Mouse (Mus musculus): Measurements from ENCODE around the gene Ndufaf8. TPM values are rescaled to one million over a fixed set of nuclear protein-coding genes. Genes with fewer than 3 reads are reported as not detected.
A peak's percentile ranks its signal among the peaks of the same experiment; 100 is the strongest.

Gene Ndufaf8
- total RNA-seq (2021) = 50.0 and 55.2 TPM in 2 replicates
- long read RNA-seq, experiment 1, transcript Ndufaf8-201 (3 exons, 781 nt) = major isoform, 57 of 70 reads
- long read RNA-seq, experiment 1, partial matches to known transcripts = 0 of 70 reads
- long read RNA-seq, experiment 1, other reads (novel, unspliced or antisense) = 11 of 70 reads
- long read RNA-seq, experiment 2, transcript Ndufaf8-203 (2 exons, 401 nt) = minor isoform, 7 of 87 reads
- long read RNA-seq, experiment 2, transcript Ndufaf8-201 (3 exons, 781 nt) = major isoform, 70 of 87 reads
- long read RNA-seq, experiment 2, partial matches to known transcripts = 10 of 87 reads
- long read RNA-seq, experiment 2, other reads (novel, unspliced or antisense) = 0 of 87 reads

DNA sequence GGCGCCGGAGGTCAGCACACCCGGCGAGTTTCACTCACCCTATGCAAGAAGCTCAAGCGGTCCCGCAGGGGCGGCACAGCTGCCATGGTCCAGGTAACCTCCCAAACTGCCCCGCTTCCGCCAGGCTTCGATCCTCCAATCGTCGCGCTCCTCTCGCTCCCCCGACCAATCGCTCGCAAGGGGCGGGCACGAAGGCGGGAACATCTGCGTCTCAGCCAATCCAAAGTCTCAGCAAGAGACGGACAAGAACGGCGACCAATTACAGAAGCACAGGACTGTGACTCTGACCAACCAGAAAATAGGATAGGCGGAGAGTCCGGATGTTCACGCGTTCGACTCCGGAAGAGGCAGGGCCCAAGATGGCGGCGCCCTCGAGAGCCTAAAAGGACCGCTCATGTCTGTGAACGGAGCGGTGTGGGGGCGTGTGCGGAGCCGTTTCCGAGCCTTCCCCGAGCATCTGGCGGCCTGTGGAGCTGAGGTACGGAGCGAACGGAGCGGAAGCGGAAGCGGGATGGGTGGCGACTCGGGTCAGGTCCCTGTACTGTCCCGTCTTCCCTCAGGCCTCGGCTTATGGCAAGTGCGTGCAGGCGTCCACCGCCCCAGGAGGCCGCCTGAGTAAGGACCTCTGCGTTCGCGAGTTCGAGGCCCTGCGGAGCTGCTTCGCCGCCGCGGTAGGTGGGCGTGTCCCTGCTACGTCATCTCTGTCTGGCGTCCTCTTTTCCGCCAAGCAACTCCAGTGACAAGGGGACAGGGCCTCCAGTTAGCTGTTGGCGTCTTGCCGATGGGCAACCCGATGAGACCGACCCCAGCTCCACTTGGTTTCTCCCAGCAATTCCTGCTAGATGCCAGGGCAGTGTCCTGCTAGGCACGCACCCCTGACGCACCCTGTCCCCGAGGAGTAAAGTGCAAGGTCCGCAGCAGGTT lies at the start of gene Ndufaf8, which contains the start of gene Tepsin:
Gene Ndufaf8, plus strand, starts transcription at position 341 of the 924 bp plus-strand sequence.
Gene Tepsin, minus strand, starts transcription at position 144 of the 924 bp plus-strand sequence.
- DNase-seq = peak; percentile 97

DNA sequence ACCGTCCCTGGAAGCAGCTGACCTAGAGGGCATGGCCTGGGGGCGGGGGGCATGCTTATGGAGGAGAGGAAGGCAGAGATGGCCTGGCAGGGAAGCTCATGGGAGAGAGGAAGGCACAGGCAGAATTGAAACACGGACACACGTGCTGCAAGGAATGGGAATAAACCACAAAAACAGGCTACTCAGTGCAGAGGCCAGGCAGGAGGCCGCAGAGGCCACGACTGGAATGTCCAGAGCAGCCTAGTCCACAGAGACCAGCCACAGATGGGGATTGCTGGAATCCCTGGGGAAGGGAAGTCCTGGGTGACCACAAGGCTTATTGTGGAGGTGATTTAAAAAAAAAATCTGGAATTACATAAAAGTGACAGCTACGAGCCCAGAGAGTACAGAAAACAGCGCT lies 49.7 kb upstream of the Ndufaf8 start:
- DNase-seq = no peak

DNA sequence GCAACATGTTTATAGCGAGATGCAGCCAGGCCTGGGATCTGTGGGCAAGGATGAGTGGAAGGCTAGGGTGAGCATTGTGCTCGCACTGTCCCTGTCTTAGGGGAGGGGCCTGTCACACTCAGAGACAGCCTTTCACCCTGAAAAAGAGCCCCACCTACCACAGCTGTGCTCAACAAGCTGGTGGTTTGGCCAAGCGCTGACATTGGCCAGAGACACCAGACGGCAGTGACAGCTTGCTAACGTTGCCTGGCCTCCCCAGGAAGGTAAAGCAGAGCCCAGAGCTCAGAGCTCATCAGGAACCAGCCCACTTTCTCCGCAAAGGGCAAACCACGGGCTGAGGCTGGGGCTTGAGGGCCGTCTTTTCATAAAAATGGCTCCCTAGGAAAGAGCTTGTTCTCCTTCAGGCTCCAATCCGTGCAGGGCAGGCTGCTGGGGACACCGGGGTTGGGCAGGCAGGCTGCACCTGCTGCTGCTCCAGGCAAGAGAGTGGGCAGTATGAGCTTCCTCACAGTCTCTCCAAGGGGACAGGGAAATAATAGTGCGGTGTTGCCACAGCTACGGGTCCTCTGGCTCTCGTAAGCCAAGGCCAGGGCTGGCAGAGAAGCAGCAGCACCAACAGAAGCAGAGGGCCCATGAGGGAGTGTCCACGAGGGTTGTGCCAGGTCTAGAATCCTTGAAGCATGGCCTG lies 47.5 kb upstream of the Ndufaf8 start:
- DNase-seq = peak; percentile 84

DNA sequence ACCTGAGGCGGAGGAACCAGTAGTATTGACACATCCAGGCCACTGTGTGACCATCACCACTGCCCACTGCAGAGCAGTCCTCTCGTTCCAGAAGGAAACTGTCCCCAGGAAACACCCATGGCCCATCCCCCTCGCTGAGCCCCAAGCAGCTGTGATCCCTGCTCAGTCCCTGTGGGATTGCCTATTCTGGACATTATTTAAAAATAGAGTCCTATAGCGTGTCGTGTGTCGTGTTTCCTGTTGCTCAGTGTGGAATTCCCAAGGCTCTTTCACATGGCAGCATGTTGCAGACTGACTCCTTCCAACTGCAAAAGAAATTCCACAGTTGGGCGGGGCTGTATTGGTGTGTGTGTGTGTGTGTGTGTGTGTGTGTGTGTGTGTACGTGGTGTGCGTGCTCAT lies 46.5 kb upstream of the Ndufaf8 start:
- DNase-seq = no peak

DNA sequence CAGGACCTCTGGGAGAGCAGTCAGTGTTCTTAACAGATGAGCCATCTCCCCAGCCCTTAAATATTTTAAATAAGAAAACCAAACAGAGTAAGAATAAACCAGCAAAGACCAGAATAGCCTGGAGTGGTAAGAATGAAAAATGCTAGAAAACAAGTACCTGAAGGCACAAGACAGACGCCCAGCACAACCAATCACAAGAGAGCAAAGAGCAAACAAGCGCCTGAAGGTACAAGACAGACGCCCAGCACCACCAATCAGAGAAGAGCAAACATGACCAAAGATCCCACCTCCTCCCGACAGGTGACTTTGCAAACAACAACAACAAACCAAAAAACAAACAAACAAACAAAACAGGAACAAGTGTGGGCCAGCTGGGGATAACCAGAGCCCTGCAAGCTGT lies 44.9 kb upstream of the Ndufaf8 start:
- DNase-seq = no peak

DNA sequence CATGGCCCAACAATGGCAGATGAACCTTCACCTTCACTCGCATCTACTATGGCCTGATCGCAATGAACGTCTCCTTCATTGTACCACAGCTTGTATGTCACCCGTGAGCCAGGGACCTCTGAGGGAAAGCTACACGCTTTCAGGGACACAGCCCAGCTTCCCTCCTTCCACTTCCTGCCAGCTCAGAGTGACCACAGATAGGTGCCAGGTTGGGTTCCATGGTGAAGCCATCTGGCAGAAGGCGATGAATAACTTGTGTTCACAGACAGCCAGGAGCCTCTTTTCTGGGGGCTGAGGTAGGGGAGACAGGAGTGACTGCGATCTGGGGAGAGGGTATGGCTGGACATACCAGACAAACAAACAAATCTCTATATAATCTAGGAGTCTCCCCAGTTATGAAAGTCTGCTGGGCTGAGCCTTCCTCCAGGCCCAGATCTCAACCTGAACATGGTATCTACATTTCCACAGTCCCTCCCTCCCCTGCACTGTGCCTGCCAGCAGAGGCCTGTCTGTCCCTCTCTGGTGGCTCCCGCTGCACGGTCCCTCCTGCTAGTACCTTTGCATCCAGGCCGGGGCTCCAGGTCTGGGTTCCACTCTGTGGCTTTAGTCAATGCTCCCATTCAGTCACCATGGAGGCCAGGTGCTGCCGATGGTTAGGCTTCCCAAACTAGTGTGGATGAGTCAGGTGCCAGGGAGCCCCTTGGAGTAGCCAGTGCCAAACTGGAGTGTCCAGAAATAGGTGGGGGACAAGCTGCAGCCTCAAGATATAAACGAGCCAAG lies 42.6 kb upstream of the Ndufaf8 start:
- no peak for DNase-seq

DNA sequence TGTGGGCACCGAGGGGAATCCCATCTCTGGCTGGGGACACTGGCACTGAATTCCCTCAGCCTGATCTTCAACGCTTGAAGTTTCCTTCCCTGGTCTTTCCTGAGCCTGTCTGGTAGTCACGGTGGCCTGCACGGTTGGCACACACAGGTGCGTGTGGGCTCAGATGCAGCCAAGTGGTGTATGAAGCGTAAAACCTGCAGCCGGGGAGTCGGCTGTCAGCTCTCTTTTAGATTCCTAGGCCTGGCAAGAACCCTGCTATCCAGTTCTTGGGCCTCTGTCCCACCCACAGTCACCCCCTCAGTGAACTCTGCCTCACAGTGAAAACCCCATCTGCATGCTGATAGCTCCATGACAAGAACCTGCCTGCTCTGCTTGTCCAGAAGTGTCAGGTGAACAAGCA lies 38.1 kb upstream of the Ndufaf8 start:
- no peak for DNase-seq

DNA sequence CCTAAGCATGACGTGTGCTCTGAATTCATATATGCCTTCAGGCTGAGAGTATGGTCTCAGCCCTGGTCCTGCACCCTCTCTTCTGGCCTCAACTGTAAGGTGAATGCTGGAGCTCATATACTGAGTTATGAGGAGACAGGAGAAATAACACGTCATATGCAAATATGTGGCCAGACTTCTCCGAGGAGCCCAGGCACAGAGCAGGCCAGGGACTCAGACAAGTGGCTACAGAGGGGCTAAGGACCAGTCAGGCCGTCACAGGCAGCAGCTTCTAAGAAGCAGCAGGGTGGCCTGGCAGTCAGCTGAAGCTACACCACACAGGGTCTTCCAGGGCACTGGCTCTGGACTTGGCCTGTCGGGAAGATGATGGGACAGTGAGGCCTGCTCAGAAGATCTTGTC lies 35.4 kb upstream of the Ndufaf8 start:
- no peak for DNase-seq

DNA sequence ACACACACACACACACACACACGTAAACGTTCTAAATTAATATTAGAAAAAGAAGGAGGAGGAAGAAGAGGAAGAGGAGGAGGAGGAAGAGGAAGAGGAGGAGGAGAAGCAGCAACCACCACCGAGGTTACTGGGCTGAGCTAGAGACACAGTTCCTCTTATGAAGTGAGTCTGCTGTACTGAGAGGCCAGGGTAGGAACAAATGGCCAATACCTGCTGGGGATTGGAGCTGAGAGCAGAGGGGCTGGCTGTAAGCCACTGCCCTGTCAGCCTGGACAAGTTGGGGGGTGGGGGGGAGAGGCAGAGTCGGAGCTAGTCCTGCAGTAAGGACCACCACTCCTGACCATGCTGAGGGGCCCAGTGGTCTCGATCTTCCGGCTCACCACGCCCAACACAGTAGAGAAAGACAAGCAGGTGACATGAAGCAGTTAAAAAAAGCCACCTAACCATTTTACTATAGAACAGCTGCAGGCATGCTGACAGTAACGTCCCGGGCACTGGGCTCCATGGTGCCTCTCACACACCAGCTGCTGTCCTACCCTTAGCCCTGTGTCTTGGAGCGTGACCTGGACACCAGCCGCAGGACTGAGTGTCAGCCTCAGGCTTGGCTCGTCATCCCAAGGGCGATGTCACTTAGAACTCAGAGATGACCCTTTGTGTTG lies 34.6 kb upstream of the Ndufaf8 start:
- DNase-seq = no peak

DNA sequence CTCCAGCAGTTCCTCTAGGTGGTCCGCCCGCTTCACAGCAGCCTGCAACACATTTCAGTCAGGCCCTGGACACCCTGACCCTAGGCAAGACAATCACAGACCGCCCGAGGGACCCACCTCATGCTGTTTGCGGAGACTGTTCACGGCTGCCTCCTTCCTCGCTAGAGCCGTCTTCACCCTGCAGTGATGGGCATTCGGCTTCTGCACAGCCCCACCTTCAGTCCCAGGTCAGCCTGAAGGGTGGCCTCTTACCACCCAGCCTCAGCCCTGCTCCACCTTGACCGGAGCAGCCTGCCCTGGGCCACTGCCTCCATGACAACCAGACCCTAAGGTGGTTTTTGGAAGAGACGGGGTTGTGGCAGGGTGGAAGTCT lies 34.1 kb upstream of the Ndufaf8 start:
- no peak for DNase-seq

DNA sequence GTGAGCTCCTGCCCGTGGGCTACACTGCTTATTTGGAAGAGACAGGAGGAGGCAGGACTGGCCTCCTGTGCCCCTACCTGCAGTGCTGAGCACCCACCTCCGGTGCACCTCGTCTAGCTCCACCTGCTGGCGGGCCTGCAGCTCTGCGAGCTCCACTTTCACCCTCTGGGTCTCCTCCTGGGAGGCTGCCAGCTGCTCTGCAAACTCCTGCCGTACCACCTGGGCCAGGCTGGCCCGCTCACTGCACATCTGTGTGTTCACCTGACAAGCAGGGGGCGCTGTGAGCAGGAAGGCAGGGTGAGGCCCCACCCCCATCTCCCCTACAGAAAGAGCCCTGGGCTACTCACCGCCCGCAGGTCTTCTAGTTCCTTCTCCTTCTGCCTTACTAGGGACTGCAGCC lies 33.4 kb upstream of the Ndufaf8 start:
- DNase-seq = peak; percentile 78

DNA sequence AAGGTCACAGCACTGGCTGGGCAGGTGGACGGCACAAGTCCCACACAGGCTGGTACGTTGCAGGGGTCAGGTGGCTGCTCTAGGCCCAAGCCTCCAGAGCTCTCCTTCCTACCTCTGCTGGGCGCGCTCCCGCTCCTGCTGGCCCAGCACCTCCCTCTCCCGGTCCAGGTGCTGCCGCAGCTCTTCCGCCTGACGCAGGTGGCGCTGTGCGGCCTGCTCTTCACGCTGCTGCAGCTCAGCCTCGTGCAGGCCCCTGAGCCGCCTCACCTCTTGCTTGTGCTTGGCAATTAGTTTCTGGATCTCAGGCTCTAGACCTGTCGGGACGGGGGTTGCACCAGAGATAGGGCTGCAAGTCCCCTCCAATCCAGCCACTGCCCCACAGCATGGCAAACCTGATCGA lies 30.9 kb upstream of the Ndufaf8 start:
- DNase-seq = no peak

DNA sequence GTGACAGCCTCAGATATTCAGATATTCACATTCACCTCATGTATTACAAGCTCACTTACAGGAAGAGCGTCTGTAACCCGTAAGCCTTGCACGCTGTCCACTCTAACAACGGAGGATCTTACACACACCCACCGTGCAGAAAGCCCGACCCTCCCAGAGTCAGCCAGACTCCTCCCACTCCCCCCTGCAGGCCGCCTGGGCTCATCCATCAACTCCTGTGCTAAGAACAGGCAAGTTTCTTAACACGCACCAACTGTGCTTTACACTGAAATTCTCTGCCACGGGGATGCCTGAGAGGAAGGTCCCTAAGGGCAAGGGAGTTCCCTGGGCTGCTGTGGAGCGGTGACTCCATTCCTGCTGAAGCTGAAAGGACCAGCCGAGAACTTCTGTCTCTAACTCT lies 29.5 kb upstream of the Ndufaf8 start:
- DNase-seq = no peak

DNA sequence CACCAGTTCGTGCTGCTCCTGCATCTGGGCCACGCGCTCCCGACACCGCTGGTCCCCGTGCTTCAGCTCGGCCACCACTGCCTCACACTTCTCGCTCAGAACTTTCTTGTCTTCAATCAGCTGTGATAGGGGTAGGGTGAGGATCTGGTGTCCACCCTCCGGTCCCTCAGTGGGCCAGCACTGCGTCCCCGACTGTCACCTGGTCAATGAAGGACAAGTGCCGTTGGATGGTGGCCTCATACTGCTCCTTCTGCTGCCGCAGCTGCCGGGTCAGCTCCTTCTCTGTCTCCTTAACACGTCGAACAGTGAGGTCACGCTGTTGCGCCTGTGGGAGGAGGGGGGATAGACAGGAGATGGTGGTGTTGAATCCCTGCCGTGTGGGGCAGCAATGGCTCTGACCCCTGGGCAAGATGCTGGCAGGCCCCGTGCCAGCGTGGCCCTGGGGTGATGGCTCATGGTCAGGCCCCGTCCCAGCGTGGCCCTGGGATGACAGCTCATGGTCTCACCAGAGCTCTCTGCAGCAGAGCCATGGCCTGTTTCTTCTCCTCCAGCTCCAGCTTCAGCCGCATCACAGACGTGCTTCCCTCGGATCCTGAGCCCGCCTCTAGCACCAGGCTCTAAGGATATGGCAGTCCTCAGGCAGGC lies 28.3 kb upstream of the Ndufaf8 start:
- peak; percentile 84 for DNase-seq

DNA sequence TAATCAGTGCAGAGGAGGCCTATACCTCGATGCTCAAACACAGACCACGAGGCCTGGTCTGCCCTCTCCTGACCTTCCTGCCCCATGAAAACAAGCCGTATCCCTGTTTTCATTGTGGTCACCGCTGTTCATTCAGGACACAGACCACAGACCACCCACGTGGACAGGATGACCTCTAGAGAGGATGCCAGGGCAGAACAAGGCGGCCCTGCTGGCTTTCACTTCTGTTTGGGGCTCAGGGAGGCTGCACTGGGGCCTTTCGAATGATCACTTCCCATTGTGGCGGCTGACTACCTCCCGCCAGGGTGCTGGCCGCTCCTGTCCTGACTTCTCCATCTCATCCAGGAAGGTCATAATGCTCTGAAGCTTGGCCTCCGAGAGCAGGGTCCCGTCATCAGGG lies 27.7 kb upstream of the Ndufaf8 start:
- DNase-seq = no peak

DNA sequence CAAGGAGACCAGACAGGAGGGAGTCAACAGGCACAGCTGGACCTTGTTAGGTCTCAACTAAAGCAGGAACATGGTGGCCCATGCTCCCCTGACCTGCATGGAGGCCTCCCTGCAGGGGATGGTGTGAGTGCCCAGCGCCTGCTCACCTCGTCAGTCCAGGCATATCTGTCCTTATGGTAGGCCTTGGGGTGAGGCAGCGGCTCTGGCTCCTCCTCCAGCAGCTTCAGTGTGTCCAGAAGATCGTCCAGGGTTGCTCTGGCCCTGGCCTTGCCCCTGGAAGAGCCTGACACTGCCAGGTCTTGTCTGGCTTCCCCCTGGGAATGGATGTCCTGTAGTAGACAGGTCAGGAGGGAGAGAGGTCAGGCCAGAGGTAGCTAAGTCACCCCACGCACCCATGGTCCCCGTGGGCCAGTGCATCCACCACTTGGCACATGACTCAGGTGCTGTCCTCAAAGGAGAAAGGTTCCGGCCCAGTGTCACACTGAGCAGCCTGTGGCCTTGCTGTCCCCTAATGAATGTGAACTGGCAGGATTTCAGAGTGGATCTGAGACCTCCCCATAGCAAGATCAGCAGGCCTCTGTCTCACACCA lies 26.9 kb upstream of the Ndufaf8 start:
- DNase-seq = peak; percentile 73

DNA sequence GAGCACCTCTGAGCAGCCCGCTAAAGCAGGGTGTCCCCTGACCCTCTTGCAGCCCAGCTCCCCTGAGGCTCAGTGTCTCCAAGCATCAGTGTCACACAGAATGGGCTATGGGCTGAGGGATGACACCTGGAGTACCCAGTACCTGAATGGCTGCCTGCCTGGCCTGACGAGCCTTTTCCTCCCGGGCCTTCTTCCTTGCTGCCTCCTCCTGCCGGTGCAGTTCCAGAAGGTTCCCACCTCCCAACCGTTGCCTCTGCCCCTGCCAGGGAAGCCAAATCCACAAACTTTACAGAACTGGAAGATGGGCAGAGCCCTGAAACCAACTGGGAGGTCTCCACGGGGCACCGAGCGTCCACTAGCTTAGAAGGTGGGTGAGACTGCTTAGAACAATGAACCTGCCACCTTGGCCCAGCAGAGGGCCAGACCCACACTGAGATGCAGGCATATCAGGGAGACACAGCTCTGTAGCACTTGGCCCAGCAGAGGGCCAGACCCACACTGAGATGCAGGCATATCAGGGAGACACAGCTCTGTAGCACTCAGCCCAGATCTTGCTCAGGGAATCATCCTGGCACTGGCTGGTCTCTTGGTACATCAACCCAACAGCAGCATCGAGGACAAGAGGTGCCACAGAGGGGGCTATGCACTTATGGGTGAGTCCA lies 25.6 kb upstream of the Ndufaf8 start:
- no peak for DNase-seq

DNA sequence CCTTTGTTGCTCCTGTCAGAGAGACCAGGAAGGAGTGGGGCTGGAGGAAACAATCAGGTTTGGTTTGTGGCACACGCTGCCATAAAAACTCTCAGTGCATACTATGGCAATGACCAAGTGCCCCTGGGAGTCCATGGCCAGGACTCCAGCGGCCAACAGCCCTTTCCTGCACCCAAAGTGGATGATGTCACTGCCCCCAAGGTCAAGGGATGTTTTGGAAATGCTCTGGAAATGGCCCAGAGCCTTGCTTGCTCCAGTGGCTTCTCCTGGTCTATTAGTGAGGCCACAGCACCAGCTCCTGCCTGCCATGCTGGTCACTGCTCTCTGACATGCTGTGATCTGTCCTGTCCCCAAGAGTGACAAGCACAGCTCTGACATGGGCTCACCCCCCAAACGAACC lies 22.5 kb upstream of the Ndufaf8 start:
- peak; percentile 85 for DNase-seq

DNA sequence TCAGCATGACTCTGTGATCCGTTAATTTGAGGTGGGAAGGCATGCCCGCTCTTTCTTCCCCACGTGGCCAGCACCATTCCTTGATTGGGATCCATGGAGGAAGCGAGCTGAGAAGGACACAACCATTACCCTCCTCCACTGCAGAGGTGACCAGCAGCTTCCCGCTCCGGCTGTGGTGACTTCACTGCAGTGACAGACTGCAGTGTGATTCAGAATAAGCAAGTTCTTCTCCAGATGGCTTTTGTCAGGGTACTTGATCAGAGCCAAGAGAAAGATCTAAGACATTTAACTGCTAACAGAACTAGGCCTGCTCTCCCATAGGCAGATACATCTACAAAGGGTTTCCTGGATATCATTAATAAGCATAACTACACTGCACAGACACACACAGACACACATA lies 18.4 kb upstream of the Ndufaf8 start:
- DNase-seq = no peak

Data from adrenal gland, postnatal 14 days (tissue).